Mouse (Mus musculus) kidney, postnatal 0 days (tissue): Measurements from ENCODE around the gene Ccnt1. TPM values are rescaled to one million over a fixed set of nuclear protein-coding genes. Genes with fewer than 3 reads are reported as not detected.
A peak's percentile ranks its signal among the peaks of the same experiment; 100 is the strongest.
"Not testable (repeated sequence)": the region's sequence is repeated elsewhere in the genome, so short reads cannot be mapped to it uniquely, and the experiment has no call there.

ENCODE experiments used
- ATAC-seq: fragments of 200-750 bp; cut with Nextera tagmentation; replicated peaks from 2 replicates; pipeline ENCODE4 v1.8.0; 2017; ENCODE audit warnings: low read depth, moderate number of reproducible peaks, moderate TSS enrichment, moderate library complexity; ENCODE audit not compliant: low FRiP score
- DNase-seq: peaks from one replicate; pipeline ENCODE4 v3.0.0-alpha.2; 2016; ENCODE audit warnings: low spot score
- H3K27ac ChIP-seq: fragments of 300-500 bp; sonication (generic); 2 replicates; pipeline ENCODE4 v1.5.1; 2014; ENCODE audit warnings: mild to moderate bottlenecking
- H3K27me3 ChIP-seq: fragments of 300-500 bp; sonication (generic); 2 replicates; pipeline ENCODE4 v1.6.1; 2014; ENCODE audit warnings: low read length, mixed read lengths; ENCODE audit not compliant: insufficient read depth
- H3K36me3 ChIP-seq: fragments of 300-500 bp; sonication (generic); 2 replicates; pipeline ENCODE4 v1.6.1; 2014; ENCODE audit warnings: low read length, mixed read lengths; ENCODE audit not compliant: insufficient read depth
- H3K4me1 ChIP-seq: fragments of 300-500 bp; sonication (generic); replicated peaks from 2 replicates; pipeline ENCODE4 v1.6.1; 2014; ENCODE audit warnings: antibody characterized with exemption, low read length, mixed read lengths; ENCODE audit not compliant: insufficient read depth
- H3K4me2 ChIP-seq: fragments of 300-500 bp; sonication (generic); 2 replicates; pipeline ENCODE4 v1.6.1; 2014; ENCODE audit warnings: mild to moderate bottlenecking, low read length, moderate library complexity, mixed read lengths
- H3K4me3 ChIP-seq: fragments of 300-500 bp; sonication (generic); replicated peaks from 2 replicates; pipeline ENCODE4 v1.5.1; 2014; ENCODE audit warnings: low read depth, low read length
- H3K9ac ChIP-seq: fragments of 300-500 bp; sonication (generic); 2 replicates; pipeline ENCODE4 v1.6.1; 2014; ENCODE audit warnings: low read depth, low read length
- H3K9me3 ChIP-seq: fragments of 300-500 bp; sonication (generic); replicated peaks from 2 replicates; pipeline ENCODE4 v1.6.1; 2016; ENCODE audit warnings: low read length, inconsistent platforms, mixed read lengths
- CTCF ChIP-seq: IDR thresholded peaks from 2 replicates; pipeline ENCODE4 v1.5.1; 2016; ENCODE audit warnings: antibody characterized with exemption, low read depth, mild to moderate bottlenecking, moderate library complexity
- WGBS: fragments of 180-500 bp; shearing (Covaris S2); extraction: QIAGEN DNeasy Blood & Tissue Kit; methylation state at CpG from one replicate; pipeline ENCODE4 v1.1.7; 2014; 5-methylcytosine and 5-hydroxymethylcytosine counted together
- polyA plus RNA-seq: library from polyadenylated mRNA; unstranded; fragments of >200 nt; fragmentation: Nextera tagmentation; extraction: Ambion mirVana; gene quantifications from 2 replicates; pipeline ENCODE4 v1.2.1, GENCODE M21; 2015

The Ccnt1 gene
- polyA plus RNA-seq, 1 experiment from 2014 or later, result 42.3 TPM

GRCm38 (mm10) chr15:98587751-98588150, 17.0 kb upstream of the Ccnt1 start:
- H3K36me3 ChIP-seq, result peaks cover 31% of the 10 kb centered on the region
- H3K4me2 ChIP-seq, result no peak overlapping the region
- no peak overlapping the region for H3K9ac ChIP-seq
- WGBS, result 88% methylated on average over 11 of the region's 11 CpGs
- no peaks in the 10 kb centered on the region for H3K27me3 ChIP-seq
- no peak overlapping the region for H3K27ac ChIP-seq
- H3K9me3 ChIP-seq, result no peaks in the 10 kb centered on the region
- no peaks in the 10 kb centered on the region for H3K4me1 ChIP-seq
- TF ChIP-seq CTCF, result no peak
- no peak for ATAC-seq
- no peak overlapping the region for H3K4me3 ChIP-seq
- DNase-seq, result no peak

GRCm38 (mm10) chr15:98586141-98586540, 15.4 kb upstream of the Ccnt1 start:
- 78% methylated on average over 9 of the region's 9 CpGs for WGBS
- DNase-seq, H3K27me3 ChIP-seq, ATAC-seq, H3K9ac ChIP-seq, H3K9me3 ChIP-seq, H3K4me2 ChIP-seq, H3K4me1 ChIP-seq, H3K27ac ChIP-seq, H3K4me3 ChIP-seq: not testable (repeated sequence)
- peaks cover 17% of the 10 kb centered on the region for H3K36me3 ChIP-seq

GRCm38 (mm10) chr15:98585421-98585820, 14.7 kb upstream of the Ccnt1 start:
- 26% methylated on average over 7 of the region's 7 CpGs for WGBS
- TF ChIP-seq CTCF, result no peak
- no peak for DNase-seq

GRCm38 (mm10) chr15:98582996-98583395, 12.3 kb upstream of the Ccnt1 start:
- no peak overlapping the region for H3K9ac ChIP-seq
- no peak overlapping the region for H3K4me3 ChIP-seq
- no peaks in the 10 kb centered on the region for H3K9me3 ChIP-seq
- no peak for DNase-seq
- H3K4me2 ChIP-seq, result no peak overlapping the region
- H3K4me1 ChIP-seq, result no peaks in the 10 kb centered on the region
- no peak for TF ChIP-seq CTCF
- H3K27me3 ChIP-seq, result no peaks in the 10 kb centered on the region
- no peak overlapping the region for H3K27ac ChIP-seq
- H3K36me3 ChIP-seq, result no peaks in the 10 kb centered on the region
- 69% methylated on average over 8 of the region's 8 CpGs for WGBS
- no peak for ATAC-seq

More at GRCm38 (mm10) chr15:98585421-98585820, 14.7 kb upstream of the Ccnt1 start:
- no peak overlapping the region for H3K4me2 ChIP-seq
- no peaks in the 10 kb centered on the region for H3K27me3 ChIP-seq
- 0 out of 2 replicates have a peak, but pooled peaks cover 10% of the 10 kb centered on the region for H3K36me3 ChIP-seq
- no peaks in the 10 kb centered on the region for H3K4me1 ChIP-seq
- no peak overlapping the region for H3K4me3 ChIP-seq
- no peaks in the 10 kb centered on the region for H3K9me3 ChIP-seq
- ATAC-seq, result no peak
- H3K27ac ChIP-seq, result peak overlapping the region; percentile 55; the same call in 1 of the 2 replicates
- no peak overlapping the region for H3K9ac ChIP-seq

GRCm38 (mm10) chr15:98582410-98582809, 11.7 kb upstream of the Ccnt1 start:
- H3K27me3 ChIP-seq, result no peaks in the 10 kb centered on the region
- DNase-seq, result no peak
- 66% methylated on average over 8 of the region's 8 CpGs for WGBS
- ATAC-seq, result no peak
- no peaks in the 10 kb centered on the region for H3K36me3 ChIP-seq
- no peaks in the 10 kb centered on the region for H3K9me3 ChIP-seq
- no peak overlapping the region for H3K9ac ChIP-seq
- no peak overlapping the region for H3K4me2 ChIP-seq
- H3K4me1 ChIP-seq, result no peaks in the 10 kb centered on the region
- no peak for TF ChIP-seq CTCF
- H3K4me3 ChIP-seq, result no peak overlapping the region
- H3K27ac ChIP-seq, result no peak overlapping the region

- peak; percentile 84 for ATAC-seq
- Histone ChIP-seq H3K27me3 (no peaks in the 10 kb centered on the region), H3K9ac (no peak overlapping the region)
Observed at GRCm38 (mm10) chr15:98579795-98580464, 9.2 kb upstream of the Ccnt1 start.

GRCm38 (mm10) chr15:98579310-98579709, 8.6 kb upstream of the Ccnt1 start:
- H3K4me3 ChIP-seq, result no peak overlapping the region
- no peaks in the 10 kb centered on the region for H3K27me3 ChIP-seq
- H3K27ac ChIP-seq, result no peak overlapping the region
- no peak for DNase-seq
- no peaks in the 10 kb centered on the region for H3K9me3 ChIP-seq
- H3K4me1 ChIP-seq, result no peaks in the 10 kb centered on the region
- no peak overlapping the region for H3K9ac ChIP-seq
- no peak overlapping the region for H3K4me2 ChIP-seq
- H3K36me3 ChIP-seq, result no peaks in the 10 kb centered on the region
- WGBS, result 84% methylated on average over 2 of the region's 2 CpGs
- no peak for TF ChIP-seq CTCF
- no peak for ATAC-seq

More at GRCm38 (mm10) chr15:98579795-98580464, 9.2 kb upstream of the Ccnt1 start:
- peak; percentile 93 for TF ChIP-seq CTCF
- 51% methylated on average over 4 of the region's 5 CpGs for WGBS
- DNase-seq, result peak; percentile 92
- no peaks in the 10 kb centered on the region for H3K4me1 ChIP-seq
- no peaks in the 10 kb centered on the region for H3K9me3 ChIP-seq
- H3K36me3 ChIP-seq, result no peaks in the 10 kb centered on the region
- H3K4me3 ChIP-seq, result no peak overlapping the region
- no peak overlapping the region for H3K4me2 ChIP-seq
- no peak overlapping the region for H3K27ac ChIP-seq
